Mouse (Mus musculus): ENCODE results near the gene Emc8. TPM values are rescaled to one million over a fixed set of nuclear protein-coding genes. Genes with fewer than 3 reads are reported as not detected.

Gene Emc8
- polyA plus RNA-seq (2012; fragmentation: generic; extraction: Trizol) = 122 TPM

DNA sequence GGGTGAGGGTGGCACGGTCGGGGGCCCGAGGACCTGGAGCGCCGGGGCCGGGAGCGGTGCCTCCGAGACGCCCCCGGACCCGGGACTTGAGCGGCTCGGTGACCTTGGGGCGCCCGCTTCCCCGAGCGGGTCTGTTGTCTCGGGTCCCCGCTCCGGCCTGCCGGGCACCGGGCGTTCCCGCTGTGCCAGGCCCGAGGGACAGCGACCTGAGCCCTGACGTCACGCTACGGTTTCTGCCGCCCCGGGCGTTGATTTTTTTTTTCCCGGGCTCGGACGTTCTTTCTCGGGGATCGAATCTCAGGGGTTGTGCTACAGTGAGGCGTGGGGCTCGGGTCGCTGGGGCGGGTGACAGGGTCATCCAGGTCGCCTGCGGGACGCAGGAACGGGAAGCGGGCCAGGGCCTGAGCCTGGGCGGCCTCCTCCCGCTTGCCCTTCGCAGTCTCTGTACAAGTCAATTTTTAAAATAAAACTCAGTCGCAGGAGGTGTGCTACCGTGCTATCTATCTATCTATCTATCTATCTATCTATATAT, at the start of gene Emc8:
Gene Emc8, minus strand, starts transcription at position 200 of the 532 bp plus-strand sequence.
- H3K27me3 ChIP-seq (ENCODE audit: control insufficient read depth, insufficient read depth, insufficient read length) = no peaks in the 10 kb centered on the region
- H3K4me3 ChIP-seq = peak within 1 kb of the TSS; percentile 67
- peaks cover 25% of the 10 kb centered on the region for H3K36me3 ChIP-seq (ENCODE audit: control insufficient read depth, insufficient read depth)
- TF ChIP-seq MAX (IDR thresholded peaks at IDR 0.05; ENCODE audit: low read depth) (no peak), MYOG (IDR thresholded peaks at IDR 0.05; ENCODE audit: control insufficient read depth in 1 of 3, insufficient read depth in 1 of 3, insufficient read length in 2 of 3, low read depth in 2 of 3) (no peak), TCF3 (IDR thresholded peaks at IDR 0.05; ENCODE audit: insufficient read length, low read depth) (no peak), TCF12 (IDR thresholded peaks at IDR 0.05; ENCODE audit: insufficient read depth, poor library complexity, severe bottlenecking) (no peak), MYOD1 (IDR thresholded peaks at IDR 0.05; ENCODE audit: control insufficient read depth in 1 of 3, insufficient read length in 2 of 3, low read depth in 2 of 3) (peak in 1 of 3 experiments; percentile 4)
- H3K79me2 ChIP-seq (ENCODE audit: control insufficient read depth, insufficient read depth) = peaks cover 72% of the 10 kb centered on the region
- peak within 1 kb of the TSS; percentile 87 for H3K4me2 ChIP-seq (ENCODE audit: low read depth)
- H3ac ChIP-seq (ENCODE audit: control insufficient read depth, insufficient read length) = peak within 1 kb of the TSS; percentile 78

DNA sequence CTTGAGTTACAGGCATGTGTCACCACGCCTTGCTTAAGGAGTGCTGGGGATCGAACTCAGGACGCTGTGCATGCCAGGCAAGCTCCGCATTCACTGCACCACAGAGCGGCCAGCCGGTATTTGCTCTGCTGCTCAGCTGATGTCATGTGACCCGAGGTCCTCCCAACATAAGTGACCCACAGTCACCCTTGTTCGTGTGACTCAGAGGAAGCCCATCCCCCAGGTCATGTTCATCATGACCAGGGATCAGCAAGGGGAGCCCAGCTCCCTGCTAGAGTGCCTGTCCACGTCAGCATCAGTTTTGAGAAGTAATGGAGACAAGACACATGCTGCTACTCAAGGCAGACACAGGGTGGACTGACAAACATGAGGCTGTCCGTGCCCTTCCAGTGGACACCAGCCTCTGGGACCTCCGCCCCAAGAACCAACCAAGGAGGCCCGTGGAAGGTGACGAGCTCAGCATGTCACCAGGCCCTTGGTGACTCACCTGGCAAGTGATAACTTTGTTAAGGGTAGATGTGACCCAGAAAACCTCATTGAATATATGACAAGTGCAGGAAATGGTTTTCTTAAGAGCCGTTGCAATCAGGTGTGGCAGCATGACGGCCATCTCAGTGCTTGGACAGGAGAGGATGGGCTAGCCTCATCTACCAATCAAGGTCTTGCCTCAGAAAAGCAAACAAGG, 47.8 kb upstream of the Emc8 start:
- Histone ChIP-seq H3K27me3 (ENCODE audit: control insufficient read depth, insufficient read depth, insufficient read length) (peaks cover 45% of the 10 kb centered on the region), H3K36me3 (ENCODE audit: control insufficient read depth, insufficient read depth) (no peaks in the 10 kb centered on the region), H3ac (ENCODE audit: control insufficient read depth, insufficient read length) (no peak overlapping the region), H3K4me3 (no peak overlapping the region), H3K79me2 (ENCODE audit: control insufficient read depth, insufficient read depth) (no peaks in the 10 kb centered on the region), H3K4me2 (ENCODE audit: low read depth) (no peak overlapping the region)
- TF ChIP-seq REST (IDR thresholded peaks at IDR 0.05; ENCODE audit: insufficient read depth, insufficient read length) = no peak
- no peak for TF ChIP-seq E2F4 (IDR thresholded peaks at IDR 0.05; ENCODE audit: insufficient read depth)
- TF ChIP-seq MYOD1 (IDR thresholded peaks at IDR 0.05; ENCODE audit: control insufficient read depth in 1 of 3, insufficient read length in 2 of 3, low read depth in 2 of 3) = no peak

DNA sequence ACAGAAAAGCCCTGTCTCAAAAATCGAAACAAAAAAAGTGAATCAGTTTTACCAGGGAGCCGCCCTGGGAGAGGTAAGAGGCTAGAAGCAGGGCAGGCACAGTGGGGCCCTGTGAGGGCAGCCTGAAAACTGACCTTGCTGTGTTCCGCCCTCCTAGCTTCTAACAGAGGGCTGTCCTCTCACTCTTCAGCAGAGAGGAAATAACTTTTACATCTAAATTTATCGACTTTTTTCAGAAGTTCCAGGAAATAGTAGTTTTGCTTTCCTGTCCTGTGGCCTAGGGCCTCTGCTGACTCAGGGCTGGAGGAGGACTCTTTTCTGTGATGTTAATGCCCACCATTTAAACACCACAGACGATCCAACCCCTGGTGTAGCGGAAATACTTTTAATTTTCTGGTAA, 46.8 kb upstream of the Emc8 start:
- no peaks in the 10 kb centered on the region for H3K79me2 ChIP-seq (ENCODE audit: control insufficient read depth, insufficient read depth)
- TF ChIP-seq MAX (IDR thresholded peaks at IDR 0.05; ENCODE audit: low read depth) = no peak
- no peak for TF ChIP-seq POLR2A (IDR thresholded peaks at IDR 0.05; ENCODE audit: insufficient read length, low read depth)
- no peak for TF ChIP-seq MYOG (IDR thresholded peaks at IDR 0.05; ENCODE audit: control insufficient read depth in 1 of 3, insufficient read depth in 1 of 3, insufficient read length in 2 of 3, low read depth in 2 of 3)
- no peak for TF ChIP-seq TCF3 (IDR thresholded peaks at IDR 0.05; ENCODE audit: insufficient read length, low read depth)
- TF ChIP-seq USF1 (IDR thresholded peaks at IDR 0.05; ENCODE audit: low read depth) = no peak
- TF ChIP-seq E2F4 (IDR thresholded peaks at IDR 0.05; ENCODE audit: insufficient read depth) = no peak
- TF ChIP-seq POLR2AphosphoS2 (IDR thresholded peaks at IDR 0.05; ENCODE audit: insufficient read length, low read depth) = no peak
- TF ChIP-seq SRF (IDR thresholded peaks at IDR 0.05; ENCODE audit: control insufficient read depth, insufficient read length, low read depth) = no peak
- no peak for TF ChIP-seq REST (IDR thresholded peaks at IDR 0.05; ENCODE audit: insufficient read depth, insufficient read length)
- H3K4me3 ChIP-seq = no peak overlapping the region
- H3K4me2 ChIP-seq (ENCODE audit: low read depth) = no peak overlapping the region
- H3K36me3 ChIP-seq (ENCODE audit: control insufficient read depth, insufficient read depth) = no peaks in the 10 kb centered on the region
- H3ac ChIP-seq (ENCODE audit: control insufficient read depth, insufficient read length) = no peak overlapping the region
- H3K27me3 ChIP-seq (ENCODE audit: control insufficient read depth, insufficient read depth, insufficient read length) = peaks cover 50% of the 10 kb centered on the region

DNA sequence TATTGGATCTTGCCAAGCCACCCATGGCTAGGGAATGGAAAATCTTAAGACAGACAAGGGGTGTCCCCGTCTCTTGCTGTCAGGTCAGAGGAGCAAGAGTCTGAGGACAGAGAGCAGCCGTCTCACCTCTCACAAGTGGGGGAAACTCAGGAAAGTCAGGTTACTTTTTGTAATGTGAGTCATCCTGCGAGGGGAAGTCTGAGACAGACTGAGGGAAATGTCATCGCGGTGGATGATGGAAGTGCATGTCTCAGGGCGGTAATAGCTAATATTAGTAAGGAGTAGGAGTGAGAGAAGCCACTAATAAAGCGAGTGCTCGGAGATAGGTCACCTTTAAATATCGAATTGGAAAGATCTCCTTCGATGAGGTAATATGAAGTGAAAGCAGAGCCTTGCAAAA, 40.8 kb upstream of the Emc8 start:
- Histone ChIP-seq H3K4me2 (ENCODE audit: low read depth) (no peak overlapping the region), H3K4me3 (no peak overlapping the region), H3K27me3 (ENCODE audit: control insufficient read depth, insufficient read depth, insufficient read length) (peaks cover 65% of the 10 kb centered on the region), H3K36me3 (ENCODE audit: control insufficient read depth, insufficient read depth) (no peaks in the 10 kb centered on the region), H3ac (ENCODE audit: control insufficient read depth, insufficient read length) (no peak overlapping the region), H3K79me2 (ENCODE audit: control insufficient read depth, insufficient read depth) (no peaks in the 10 kb centered on the region)
- TF ChIP-seq MAX (IDR thresholded peaks at IDR 0.05; ENCODE audit: low read depth) (no peak), TCF12 (IDR thresholded peaks at IDR 0.05; ENCODE audit: insufficient read depth, poor library complexity, severe bottlenecking) (no peak)

DNA sequence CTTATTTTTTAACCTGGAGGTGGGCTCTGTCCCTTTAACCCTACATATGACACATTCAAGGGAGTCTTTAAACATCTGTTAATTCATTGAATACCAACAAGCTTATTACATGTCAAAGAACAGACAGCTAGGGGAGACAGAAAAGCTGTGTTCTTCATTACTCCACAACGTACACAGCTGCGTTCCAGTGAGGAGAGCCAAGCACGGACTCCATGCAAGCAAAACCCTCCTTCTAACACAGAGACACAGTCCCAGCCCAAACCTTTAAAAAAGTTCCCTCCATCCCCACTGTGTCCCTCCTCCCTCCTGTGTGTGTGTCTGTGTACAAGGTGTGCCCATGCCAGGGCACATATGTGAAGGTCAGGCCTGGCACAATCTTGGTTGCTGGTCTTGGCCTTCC, 37.8 kb upstream of the Emc8 start:
- Histone ChIP-seq H3K79me2 (ENCODE audit: control insufficient read depth, insufficient read depth) (no peaks in the 10 kb centered on the region), H3ac (ENCODE audit: control insufficient read depth, insufficient read length) (no peak overlapping the region), H3K27me3 (ENCODE audit: control insufficient read depth, insufficient read depth, insufficient read length) (peaks cover 93% of the 10 kb centered on the region), H3K4me2 (ENCODE audit: low read depth) (no peak overlapping the region), H3K36me3 (ENCODE audit: control insufficient read depth, insufficient read depth) (no peaks in the 10 kb centered on the region), H3K4me3 (no peak overlapping the region)
- TF ChIP-seq USF1 (IDR thresholded peaks at IDR 0.05; ENCODE audit: low read depth) (no peak), MAX (IDR thresholded peaks at IDR 0.05; ENCODE audit: low read depth) (no peak), MYOD1 (IDR thresholded peaks at IDR 0.05; ENCODE audit: control insufficient read depth in 1 of 3, insufficient read length in 2 of 3, low read depth in 2 of 3) (no peak), REST (IDR thresholded peaks at IDR 0.05; ENCODE audit: insufficient read depth, insufficient read length) (no peak)

DNA sequence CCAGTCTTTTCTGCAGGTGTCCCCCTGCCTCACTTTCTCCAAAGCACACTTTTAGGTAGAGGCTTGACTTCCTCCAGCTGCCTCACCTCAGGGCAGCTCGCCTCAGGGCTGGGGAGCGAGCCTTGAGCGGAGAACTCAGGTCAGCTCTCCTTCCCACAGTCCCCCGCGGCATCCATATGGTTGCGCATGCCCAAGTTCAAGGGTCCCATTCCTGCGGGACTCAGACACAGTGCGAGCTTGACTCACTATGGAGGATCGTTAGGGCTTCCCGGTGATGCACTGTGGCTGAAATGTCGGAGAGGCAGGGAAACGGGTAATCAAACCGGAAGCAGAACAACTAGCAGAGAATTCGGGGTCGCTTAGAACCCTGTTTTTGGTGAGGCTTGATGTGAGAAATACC, 36.8 kb upstream of the Emc8 start:
- Histone ChIP-seq H3K4me3 (no peak overlapping the region), H3ac (ENCODE audit: control insufficient read depth, insufficient read length) (no peak overlapping the region), H3K4me2 (ENCODE audit: low read depth) (no peak overlapping the region), H3K36me3 (ENCODE audit: control insufficient read depth, insufficient read depth) (no peaks in the 10 kb centered on the region), H3K27me3 (ENCODE audit: control insufficient read depth, insufficient read depth, insufficient read length) (peaks cover 92% of the 10 kb centered on the region), H3K79me2 (ENCODE audit: control insufficient read depth, insufficient read depth) (no peaks in the 10 kb centered on the region)
- no peak for TF ChIP-seq POLR2AphosphoS2 (IDR thresholded peaks at IDR 0.05; ENCODE audit: insufficient read length, low read depth)
- TF ChIP-seq POLR2A (IDR thresholded peaks at IDR 0.05; ENCODE audit: insufficient read length, low read depth) = no peak
- no peak for TF ChIP-seq MYOD1 (IDR thresholded peaks at IDR 0.05; ENCODE audit: control insufficient read depth in 1 of 3, insufficient read length in 2 of 3, low read depth in 2 of 3)
- no peak for TF ChIP-seq USF1 (IDR thresholded peaks at IDR 0.05; ENCODE audit: low read depth)
- no peak for TF ChIP-seq MYOG (IDR thresholded peaks at IDR 0.05; ENCODE audit: control insufficient read depth in 1 of 3, insufficient read depth in 1 of 3, insufficient read length in 2 of 3, low read depth in 2 of 3)
